Mouse (Mus musculus) embryonic facial prominence, embryonic 13.5 days (tissue): ENCODE data around the gene Stk36. TPM values are rescaled to one million over a fixed set of nuclear protein-coding genes. Genes with fewer than 3 reads are reported as not detected.

Experiments used
- ATAC-seq: fragments of 200-750 bp; cut with Nextera tagmentation; 2 replicates; pipeline ENCODE4 v1.8.0; 2017; ENCODE audit warnings: low read depth; ENCODE audit not compliant: insufficient number of reproducible peaks, insufficient read depth, low FRiP score, low TSS enrichment
- H3K27ac ChIP-seq: fragments of 300-500 bp; sonication (generic); 2 replicates; pipeline ENCODE4 v1.5.1; 2015; ENCODE audit warnings: moderate library complexity, mild to moderate bottlenecking, inconsistent platforms
- H3K27me3 ChIP-seq: fragments of 300-500 bp; sonication (generic); 2 replicates; pipeline ENCODE4 v1.6.1; 2015; ENCODE audit warnings: mild to moderate bottlenecking, inconsistent platforms
- H3K36me3 ChIP-seq: fragments of 300-500 bp; sonication (generic); 2 replicates; pipeline ENCODE4 v1.6.1; 2015; ENCODE audit warnings: mild to moderate bottlenecking, inconsistent platforms
- H3K4me1 ChIP-seq: fragments of 300-500 bp; sonication (generic); 2 replicates; pipeline ENCODE4 v1.6.1; 2015; ENCODE audit warnings: inconsistent platforms
- H3K4me2 ChIP-seq: fragments of 300-500 bp; sonication (generic); 2 replicates; pipeline ENCODE4 v1.6.1; 2015; ENCODE audit warnings: moderate library complexity, mild to moderate bottlenecking, inconsistent platforms
- H3K4me3 ChIP-seq: fragments of 300-500 bp; sonication (generic); 2 replicates; pipeline ENCODE4 v1.5.1; 2015; ENCODE audit warnings: mild to moderate bottlenecking, inconsistent platforms
- H3K9ac ChIP-seq: fragments of 300-500 bp; sonication (generic); 2 replicates; pipeline ENCODE4 v1.6.1; 2015; ENCODE audit warnings: mild to moderate bottlenecking, inconsistent platforms
- H3K9me3 ChIP-seq: fragments of 300-500 bp; sonication (generic); 2 replicates; pipeline ENCODE4 v1.6.1; 2016; ENCODE audit warnings: inconsistent platforms
- WGBS: fragments of 180-500 bp; shearing (Covaris S2); methylation state at CpG from one replicate; pipeline ENCODE4 v1.1.7; 2015; ENCODE audit warnings: mixed read lengths; 5-methylcytosine and 5-hydroxymethylcytosine counted together
- polyA plus RNA-seq: library from polyadenylated mRNA; unstranded; fragments of >200 nt; fragmentation: Nextera tagmentation; extraction: Ambion mirVana; gene quantifications from 2 replicates; pipeline ENCODE4 v1.2.1, GENCODE M21; 2015

The Stk36 gene
- polyA plus RNA-seq: 9.4 and 10.0 TPM in 2 replicates

GRCm38 (mm10) chr1:74601267-74601962 lies at the start of gene Stk36, which contains the start of gene Rnf25:
Stk36 (plus strand) TSS chr1:74601445.
Rnf25 (minus strand) TSS chr1:74601397.
- peak within 1 kb of the TSS; percentile 33; the same call in 1 of the 2 replicates for H3K27ac ChIP-seq
- ATAC-seq: peak; percentile 73
- H3K27me3 ChIP-seq: no peaks in the 10 kb centered on the region
- H3K9me3 ChIP-seq: no peaks in the 10 kb centered on the region
- H3K4me3 ChIP-seq: peak within 1 kb of the TSS; percentile 87
- peak within 1 kb of the TSS; percentile 83 for H3K4me2 ChIP-seq
- 8% methylated on average over 25 of the region's 25 CpGs for WGBS
- peaks cover 45% of the 10 kb centered on the region for H3K36me3 ChIP-seq
- H3K9ac ChIP-seq: peak within 1 kb of the TSS; percentile 91
- H3K4me1 ChIP-seq: peaks cover 14% of the 10 kb centered on the region

DNA sequence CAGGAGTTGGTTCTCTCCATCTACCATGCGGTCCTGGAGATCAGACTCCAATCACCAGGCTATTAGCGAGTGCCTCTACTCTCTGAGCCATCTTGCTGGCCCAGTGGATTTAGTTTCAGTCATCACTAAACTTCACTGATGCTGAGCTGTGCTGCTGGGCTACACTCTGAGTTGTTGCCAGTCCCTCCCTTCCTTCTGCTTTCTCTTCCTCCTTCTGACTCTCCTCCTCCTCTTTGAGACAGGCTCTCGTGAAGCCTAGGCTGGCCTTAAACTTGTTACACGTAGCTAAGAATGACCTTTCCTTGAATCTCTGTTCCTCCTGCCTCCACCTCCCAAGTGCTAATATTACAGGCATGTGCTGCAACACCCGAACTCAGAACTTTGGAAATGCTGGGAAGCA lies 42.2 kb upstream of the Stk36 start:
- WGBS: 78% methylated on average over 5 of the region's 5 CpGs
- Histone ChIP-seq H3K4me2 (no peak overlapping the region), H3K4me3 (no peak overlapping the region), H3K27ac (no peak overlapping the region), H3K9ac (no peak overlapping the region), H3K4me1 (no peaks in the 10 kb centered on the region), H3K36me3 (peaks cover 12% of the 10 kb centered on the region), H3K27me3 (no peaks in the 10 kb centered on the region), H3K9me3 (no peaks in the 10 kb centered on the region)
- ATAC-seq: no peak

DNA sequence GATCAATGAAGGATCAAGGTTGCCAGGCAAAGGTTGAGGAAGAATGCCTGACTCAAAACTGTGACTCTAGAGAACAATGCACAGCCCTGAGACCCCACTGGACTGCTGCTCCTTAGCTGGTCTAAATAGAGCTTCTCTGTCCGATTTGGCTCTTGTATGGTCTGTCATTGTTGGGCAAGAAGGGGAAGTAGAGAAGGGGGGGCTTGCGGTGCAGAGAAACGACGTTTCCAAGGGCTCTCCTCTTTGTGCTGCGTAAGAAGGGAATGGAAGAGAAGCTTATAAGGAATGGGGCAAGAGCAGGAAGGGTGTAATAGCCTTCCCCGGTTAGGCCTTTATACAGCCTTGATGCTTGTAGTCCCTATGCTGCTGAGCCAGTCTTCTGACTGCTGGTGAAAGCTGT lies 35.4 kb upstream of the Stk36 start:
- Histone ChIP-seq H3K27me3 (no peaks in the 10 kb centered on the region), H3K4me2 (no peak overlapping the region), H3K4me1 (no peaks in the 10 kb centered on the region), H3K36me3 (peaks cover 74% of the 10 kb centered on the region), H3K27ac (no peak overlapping the region), H3K4me3 (no peak overlapping the region), H3K9me3 (no peaks in the 10 kb centered on the region), H3K9ac (no peak overlapping the region)
- 89% methylated on average over 6 of the region's 6 CpGs for WGBS
- ATAC-seq: no peak

DNA sequence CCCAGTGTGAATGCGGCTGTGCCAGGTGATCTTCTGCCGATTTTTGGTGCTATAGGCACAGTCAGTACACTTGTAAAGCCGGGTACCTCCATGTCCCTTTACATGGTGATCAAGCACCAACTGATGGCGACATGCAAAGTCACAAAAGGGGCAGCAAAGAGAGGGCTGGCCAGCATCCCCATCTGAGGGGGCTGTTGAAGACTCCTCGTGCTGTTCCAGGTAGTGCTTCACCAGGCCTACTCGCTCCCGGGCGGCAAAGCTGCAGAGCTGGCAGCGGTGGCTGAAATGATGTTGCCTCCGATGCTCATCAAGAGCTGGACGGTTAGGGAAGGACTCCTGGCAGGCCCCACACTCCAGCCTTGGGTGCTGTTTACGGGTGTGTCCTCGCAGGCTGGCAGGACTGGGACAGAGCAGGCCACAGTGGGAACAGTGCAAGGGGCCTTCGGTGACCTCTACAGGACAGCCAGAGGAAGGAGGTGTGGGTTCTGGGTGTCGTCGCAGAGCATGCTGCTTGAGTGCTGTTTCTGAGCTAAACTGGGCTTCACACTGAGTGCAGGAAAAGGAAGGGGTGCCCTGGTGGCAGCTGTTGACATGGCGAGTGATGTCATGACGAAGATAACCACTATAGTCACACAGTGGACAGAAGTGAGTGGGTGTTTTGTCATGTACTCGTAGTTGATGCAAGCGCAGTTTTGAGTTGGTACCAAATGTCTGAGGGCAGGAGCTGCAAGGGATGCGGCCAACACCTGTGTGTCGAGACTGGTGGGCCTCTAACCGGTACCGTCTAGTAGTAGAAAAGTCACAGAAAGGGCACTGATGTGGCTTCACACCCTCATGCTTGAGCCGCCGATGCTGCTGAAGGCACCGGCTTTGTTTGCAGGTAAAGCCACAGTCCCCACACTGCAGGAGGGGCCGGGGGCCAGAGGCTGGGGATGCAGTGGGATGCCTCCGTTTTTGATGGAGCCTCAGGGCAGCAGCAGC lies 31.2 kb upstream of the Stk36 start:
- no peak overlapping the region for H3K27ac ChIP-seq
- no peaks in the 10 kb centered on the region for H3K4me1 ChIP-seq
- H3K4me3 ChIP-seq: no peak overlapping the region
- no peak for ATAC-seq
- no peak overlapping the region for H3K9ac ChIP-seq
- H3K36me3 ChIP-seq: peaks cover 92% of the 10 kb centered on the region
- H3K9me3 ChIP-seq: no peaks in the 10 kb centered on the region
- WGBS: 92% methylated on average over 29 of the region's 29 CpGs
- H3K4me2 ChIP-seq: no peak overlapping the region
- no peaks in the 10 kb centered on the region for H3K27me3 ChIP-seq

- H3K27me3 ChIP-seq: no peaks in the 10 kb centered on the region
- H3K4me1 ChIP-seq: peaks cover 12% of the 10 kb centered on the region
- peaks cover 48% of the 10 kb centered on the region for H3K36me3 ChIP-seq
- no peak overlapping the region for H3K9ac ChIP-seq
- WGBS: 84% methylated on average over 3 of the region's 3 CpGs
- ATAC-seq: no peak
- H3K27ac ChIP-seq: no peak overlapping the region
- H3K4me3 ChIP-seq: no peak overlapping the region
- no peak overlapping the region for H3K4me2 ChIP-seq
- no peaks in the 10 kb centered on the region for H3K9me3 ChIP-seq
Measured at GRCm38 (mm10) chr1:74582621-74583020, 18.6 kb upstream of the Stk36 start.

- no peak for ATAC-seq
- peaks cover 31% of the 10 kb centered on the region for H3K36me3 ChIP-seq
- no peak overlapping the region for H3K4me3 ChIP-seq
- peaks cover 21% of the 10 kb centered on the region for H3K4me1 ChIP-seq
- peak overlapping the region; percentile 58; the same call in 1 of the 2 replicates for H3K9ac ChIP-seq
- no peaks in the 10 kb centered on the region for H3K27me3 ChIP-seq
- H3K4me2 ChIP-seq: no peak overlapping the region
- H3K9me3 ChIP-seq: no peaks in the 10 kb centered on the region
- H3K27ac ChIP-seq: no peak overlapping the region
- WGBS: 93% methylated on average over 3 of the region's 3 CpGs
Measured at GRCm38 (mm10) chr1:74584616-74585398, 16.4 kb upstream of the Stk36 start.

DNA sequence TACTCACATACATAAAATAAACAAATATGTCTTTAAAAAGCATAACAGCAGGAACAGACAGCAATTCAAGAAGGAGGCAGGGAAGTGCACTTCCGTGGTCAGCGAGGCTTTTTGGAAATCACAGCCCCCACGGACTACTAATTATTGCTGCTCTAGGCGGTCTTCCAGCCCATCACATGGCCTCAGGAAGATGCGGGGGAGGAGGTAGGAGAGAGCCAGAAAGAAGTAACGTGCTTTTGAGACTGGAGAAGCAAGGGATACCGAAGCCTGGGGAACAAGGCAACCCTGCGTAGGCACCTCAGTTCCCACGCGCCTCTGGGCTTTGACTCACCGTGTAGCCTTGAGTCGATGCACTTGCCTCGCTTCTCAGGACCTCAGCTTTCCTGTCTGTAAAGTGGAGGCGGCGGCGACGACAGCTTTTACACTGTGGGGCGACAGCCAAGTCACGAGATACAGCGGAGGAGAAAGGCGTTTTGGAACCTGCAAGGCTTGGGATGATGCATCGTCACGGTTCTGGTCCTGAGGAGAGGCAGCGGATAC lies 13.9 kb upstream of the Stk36 start:
- peak overlapping the region; percentile 91 for H3K4me2 ChIP-seq
- ATAC-seq: no peak
- H3K9me3 ChIP-seq: no peaks in the 10 kb centered on the region
- H3K4me3 ChIP-seq: peak overlapping the region; percentile 67
- H3K4me1 ChIP-seq: peaks cover 21% of the 10 kb centered on the region
- peaks cover 46% of the 10 kb centered on the region for H3K36me3 ChIP-seq
- H3K27me3 ChIP-seq: no peaks in the 10 kb centered on the region
- under 1% methylated on average over 24 of the region's 24 CpGs for WGBS
- peak overlapping the region; percentile 86 for H3K27ac ChIP-seq
- peak overlapping the region; percentile 87 for H3K9ac ChIP-seq

DNA sequence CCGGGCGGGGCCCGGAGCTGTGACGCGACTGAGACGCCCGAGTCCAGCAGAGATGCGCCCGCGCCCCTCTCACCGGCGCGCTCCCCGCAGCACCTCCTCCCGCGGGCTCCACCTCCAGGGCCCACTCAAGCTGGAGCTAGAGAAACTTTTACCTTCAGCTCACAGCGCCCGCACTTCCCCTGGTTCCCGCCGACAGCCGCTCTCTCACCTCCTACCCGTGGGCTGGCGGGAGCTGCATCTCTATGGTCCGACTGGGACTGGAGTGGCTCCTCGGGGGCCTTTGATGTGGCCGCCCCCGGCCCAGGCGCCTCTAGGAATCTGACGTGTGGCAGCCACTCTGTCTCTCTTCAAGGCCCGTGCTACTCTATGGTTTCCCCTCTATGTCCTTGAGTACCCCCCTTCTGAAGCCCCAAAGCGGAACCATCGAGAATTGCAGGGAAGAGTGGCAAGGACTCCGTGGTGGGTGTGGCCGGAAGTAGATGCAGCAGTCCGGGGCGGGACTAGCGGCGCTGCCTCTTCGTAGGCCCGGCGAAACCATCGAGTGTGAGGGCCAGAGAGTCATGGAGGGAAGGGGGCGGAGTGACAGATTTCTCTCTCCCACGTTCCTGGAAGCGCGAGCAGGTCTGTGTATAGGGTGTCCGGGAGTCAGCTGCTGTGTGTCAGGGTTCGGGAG lies 13.3 kb upstream of the Stk36 start, which contains the start of the genes Zfp142 and Bcs1l:
Zfp142 (minus strand) TSS at position 474 of the 673 bp plus-strand sequence.
Bcs1l (plus strand) TSS at position 517 of the 673 bp plus-strand sequence.
- no peaks in the 10 kb centered on the region for H3K9me3 ChIP-seq
- H3K4me2 ChIP-seq: peak within 1 kb of the TSS; percentile 91
- peaks cover 21% of the 10 kb centered on the region for H3K4me1 ChIP-seq
- peak within 1 kb of the TSS; percentile 87 for H3K9ac ChIP-seq
- WGBS: 0% methylated on average over 48 of the region's 48 CpGs
- H3K27ac ChIP-seq: peak within 1 kb of the TSS; percentile 86
- peaks cover 44% of the 10 kb centered on the region for H3K36me3 ChIP-seq
- peak within 1 kb of the TSS; percentile 67 for H3K4me3 ChIP-seq
- ATAC-seq: peak; percentile 99
- no peaks in the 10 kb centered on the region for H3K27me3 ChIP-seq

- ATAC-seq: no peak
- H3K27ac ChIP-seq: no peak overlapping the region
- no peak overlapping the region for H3K4me3 ChIP-seq
- H3K9ac ChIP-seq: no peak overlapping the region
- no peaks in the 10 kb centered on the region for H3K27me3 ChIP-seq
- H3K9me3 ChIP-seq: no peaks in the 10 kb centered on the region
- WGBS: 85% methylated on average over 8 of the region's 8 CpGs
- peaks cover 89% of the 10 kb centered on the region for H3K36me3 ChIP-seq
- peaks cover under 1% of the 10 kb centered on the region; the same call in 1 of the 2 replicates for H3K4me1 ChIP-seq
- no peak overlapping the region for H3K4me2 ChIP-seq
Measured at GRCm38 (mm10) chr1:74594434-74594833, 6.8 kb upstream of the Stk36 start.

GRCm38 (mm10) chr1:74600501-74601266 lies 561 bp upstream of the Stk36 start:
- Histone ChIP-seq H3K36me3 (peaks cover 48% of the 10 kb centered on the region), H3K4me2 (peak overlapping the region; percentile 83), H3K4me3 (peak overlapping the region; percentile 87), H3K27me3 (no peaks in the 10 kb centered on the region), H3K4me1 (peaks cover 14% of the 10 kb centered on the region), H3K27ac (peak overlapping the region; percentile 33; the same call in 1 of the 2 replicates), H3K9me3 (no peaks in the 10 kb centered on the region), H3K9ac (peak overlapping the region; percentile 91)
- WGBS: 7% methylated on average over 26 of the region's 26 CpGs
- peak; percentile 63 for ATAC-seq
